Mouse (Mus musculus): ENCODE data around the gene Pnpla7.
"Not testable (repeated sequence)": the region's sequence is repeated elsewhere in the genome, so short reads cannot be mapped to it uniquely, and the experiment has no call there.

Pnpla7 gene

GRCm38 (mm10) chr2:24975704-24976297 lies at the start of gene Pnpla7:
TSS of gene Pnpla7 (plus strand) at chr2:24976033.
- peak; percentile 19 for DNase-seq (ENCODE audit: low spot score)

- DNase-seq (ENCODE audit: low spot score), result no peak
These were observed 49.4 kb upstream of the Pnpla7 start for GRCm38 (mm10) chr2:24926345-24926964.

- DNase-seq (ENCODE audit: low spot score), result no peak
These were observed 48.9 kb upstream of the Pnpla7 start for GRCm38 (mm10) chr2:24926965-24927358.

- no peak for DNase-seq (ENCODE audit: low spot score)
These were observed 47.9 kb upstream of the Pnpla7 start for GRCm38 (mm10) chr2:24927810-24928479.

- no peak for DNase-seq (ENCODE audit: low spot score)
These were observed 46.7 kb upstream of the Pnpla7 start for GRCm38 (mm10) chr2:24929119-24929518.

GRCm38 (mm10) chr2:24929593-24929992 lies 46.2 kb upstream of the Pnpla7 start:
- no peak for DNase-seq (ENCODE audit: low spot score)

GRCm38 (mm10) chr2:24934441-24934963 lies 41.3 kb upstream of the Pnpla7 start:
- DNase-seq (ENCODE audit: low spot score), result no peak

GRCm38 (mm10) chr2:24935057-24935796 lies 40.6 kb upstream of the Pnpla7 start, which contains the start of gene Arrdc1:
TSS of gene Arrdc1 (minus strand) at chr2:24935252.
- DNase-seq (ENCODE audit: low spot score), result peak; percentile 66

GRCm38 (mm10) chr2:24942092-24942491 lies 33.7 kb upstream of the Pnpla7 start:
- DNase-seq (ENCODE audit: low spot score), result no peak

GRCm38 (mm10) chr2:24944304-24944703 lies 31.5 kb upstream of the Pnpla7 start:
- not testable (repeated sequence) for DNase-seq (ENCODE audit: low spot score)

GRCm38 (mm10) chr2:24949421-24950188 lies 26.2 kb upstream of the Pnpla7 start, which contains the start of gene Zmynd19:
TSS of gene Zmynd19 (plus strand) at chr2:24949792.
- peak; percentile 96 for DNase-seq (ENCODE audit: low spot score)

- DNase-seq (ENCODE audit: low spot score), result no peak
These were observed 25.7 kb upstream of the Pnpla7 start for GRCm38 (mm10) chr2:24950189-24950535.

GRCm38 (mm10) chr2:24952537-24953055 lies 23.2 kb upstream of the Pnpla7 start:
- no peak for DNase-seq (ENCODE audit: low spot score)

GRCm38 (mm10) chr2:24960910-24961309 lies 14.9 kb upstream of the Pnpla7 start:
- no peak for DNase-seq (ENCODE audit: low spot score)

- DNase-seq (ENCODE audit: low spot score), result peak; percentile 65
These were observed 13.4 kb upstream of the Pnpla7 start, which contains the start of gene Dph7 for GRCm38 (mm10) chr2:24962304-24963000. TSS of gene Dph7 (plus strand) at chr2:24962400.

- no peak for DNase-seq (ENCODE audit: low spot score)
These were observed 5.4 kb upstream of the Pnpla7 start for GRCm38 (mm10) chr2:24970386-24970785.

- not testable (repeated sequence) for DNase-seq (ENCODE audit: low spot score)
These were observed 1.4 kb upstream of the Pnpla7 start for GRCm38 (mm10) chr2:24974452-24974851.

- peak; percentile 86 for DNase-seq (ENCODE audit: low spot score)
These were observed 728 bp upstream of the Pnpla7 start, which contains the start of gene Mrpl41 for GRCm38 (mm10) chr2:24974906-24975703. TSS of gene Mrpl41 (minus strand) at chr2:24975098.

- no peak for DNase-seq (ENCODE audit: low spot score)
These were observed 1.1 kb downstream of the Pnpla7 start for GRCm38 (mm10) chr2:24976960-24977359.

- DNase-seq (ENCODE audit: low spot score), result no peak
These were observed 11.9 kb downstream of the Pnpla7 start for GRCm38 (mm10) chr2:24987762-24988161.
